Mouse (Mus musculus): ENCODE data around the gene Ankrd22.

- TF ChIP-seq GATA1 (IDR thresholded peaks at IDR 0.05; ENCODE audit: borderline replicate concordance, low read length), result no peak
- no peak for TF ChIP-seq FLI1 (IDR thresholded peaks at IDR 0.05; ENCODE audit: low read length)
These were observed 48.3 kb upstream of the Ankrd22 start for GRCm38 (mm10) chr19:34214136-34214535.

All from megakaryocyte, embryonic 14.5 days (primary cell).